Mouse (Mus musculus) activated CD4-positive, CD25-positive, alpha-beta regulatory T cell, adult 4 months (primary cell): ENCODE results near the gene Fdxacb1. TPM values are rescaled to one million over a fixed set of nuclear protein-coding genes. Genes with fewer than 3 reads are reported as not detected.

Experiments used
- ATAC-seq: one replicate; pipeline ENCODE4 v1.8.0; 2017
- polyA plus RNA-seq, 2 experiments: library from polyadenylated mRNA; unstranded; fragments of 100-300 nt; shearing (Covaris generic); gene quantifications; one replicate each; pipeline ENCODE4 v1.2.1; 2017

Fdxacb1 gene
- polyA plus RNA-seq = 1 to 10 TPM; 6.5 to 7.5 TPM

DNA sequence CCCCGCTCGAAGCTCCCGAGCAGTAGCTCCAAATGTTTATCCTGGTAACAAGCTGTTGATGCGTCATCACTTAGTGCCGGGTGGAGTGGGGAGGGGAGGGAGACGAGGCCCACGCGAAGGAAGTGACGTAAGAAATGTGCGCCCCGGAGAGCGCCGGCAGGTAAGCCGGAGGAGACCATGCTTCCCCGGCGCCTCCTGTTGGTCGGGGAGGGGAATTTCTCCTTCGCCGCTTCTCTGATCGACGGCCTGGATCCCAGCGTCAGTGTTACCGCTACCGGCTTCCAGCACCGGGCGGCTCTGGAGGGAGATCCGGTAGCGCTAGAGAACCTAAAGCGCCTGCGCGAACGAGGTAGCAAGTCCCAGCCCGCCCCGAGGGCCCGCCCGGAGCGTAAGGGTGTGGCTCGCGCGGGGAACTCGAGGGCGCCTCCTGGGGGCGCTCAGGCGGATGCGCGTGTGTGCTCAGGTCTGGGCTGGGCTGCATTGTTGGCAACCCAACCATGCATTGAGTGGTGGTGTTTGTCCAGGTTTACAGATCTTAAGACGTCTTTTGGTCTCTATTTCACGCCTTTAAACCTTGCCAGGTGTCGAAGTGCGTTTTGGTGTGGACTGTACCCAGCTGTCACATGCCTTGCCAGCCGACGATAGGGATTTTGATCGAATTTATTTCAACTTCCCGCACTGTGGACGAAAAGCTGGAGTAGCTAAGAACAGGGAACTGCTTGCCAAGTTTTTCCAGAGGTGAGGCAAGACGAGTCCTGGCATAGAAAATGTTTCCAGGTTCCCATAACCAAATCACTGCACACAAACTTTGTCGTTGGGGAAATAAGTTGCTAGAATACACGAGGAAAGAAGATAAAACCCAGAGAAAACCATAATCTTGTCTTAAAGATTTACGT, at the start of gene Fdxacb1:
TSS of gene Fdxacb1 (plus strand) at position 130 of the 896 bp plus-strand sequence.
- peak; percentile 94 for ATAC-seq

DNA sequence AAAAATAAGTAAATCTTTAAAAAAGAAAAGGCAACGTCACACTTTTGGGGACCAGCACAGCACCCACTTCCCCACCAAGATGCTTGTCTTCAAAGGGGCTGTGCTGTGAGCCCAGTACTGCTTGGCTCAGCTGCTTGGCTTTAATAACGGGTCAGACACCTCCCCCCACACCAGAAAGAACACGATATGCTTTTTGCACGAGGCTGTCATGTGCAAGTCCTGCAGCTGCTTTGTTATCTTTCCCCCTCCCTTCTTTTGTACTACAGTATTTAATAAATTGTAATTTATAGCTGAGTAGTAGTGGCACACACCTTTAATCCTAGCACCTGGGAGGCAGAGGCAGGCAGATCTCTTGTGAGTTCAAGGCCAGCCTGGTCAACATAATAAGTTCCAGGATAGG, 49.2 kb upstream of the Fdxacb1 start:
- no peak for ATAC-seq

DNA sequence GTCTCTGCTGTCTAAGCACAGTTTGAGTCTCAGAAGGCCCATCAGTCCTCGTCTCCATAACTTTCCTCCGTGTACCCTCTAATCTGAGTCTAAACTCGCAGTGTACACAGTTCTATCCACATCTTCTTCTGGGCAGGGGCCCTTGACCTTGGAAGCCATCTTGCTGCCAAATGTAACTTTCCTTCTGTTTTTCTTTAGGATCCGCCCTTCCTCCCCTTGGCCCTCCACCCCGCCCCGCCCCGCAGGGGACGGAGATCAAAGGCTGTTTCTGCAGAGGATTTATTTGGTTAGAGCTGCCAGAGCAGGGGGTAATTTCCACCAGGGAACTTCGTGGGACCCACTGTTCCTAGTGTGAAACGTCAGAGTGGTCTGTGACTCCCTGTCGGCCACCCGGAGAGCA, 47.0 kb upstream of the Fdxacb1 start:
- ATAC-seq = no peak

DNA sequence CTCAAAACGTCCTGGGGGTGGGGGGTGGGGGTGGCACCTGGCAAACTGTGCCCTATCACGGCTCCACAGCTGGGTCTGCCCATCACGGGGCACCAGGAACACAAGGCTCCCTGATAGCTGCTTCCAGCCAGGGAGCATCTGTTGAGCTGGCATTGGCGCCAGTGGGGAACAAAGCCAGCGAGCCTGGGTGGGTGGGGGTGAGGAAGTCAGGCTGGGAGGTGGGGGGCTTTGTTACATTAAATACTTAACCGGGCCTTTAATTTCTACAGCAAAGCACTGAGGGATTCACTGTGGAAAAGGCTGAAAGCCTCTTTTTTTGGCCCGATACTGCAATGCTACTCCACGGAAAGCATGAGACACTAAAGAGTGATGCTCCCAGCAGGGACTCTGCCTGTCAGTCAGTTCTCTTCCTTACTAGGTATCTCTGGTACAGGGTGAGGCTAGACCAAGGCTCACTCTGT, 45.6 kb upstream of the Fdxacb1 start:
- ATAC-seq = no peak

DNA sequence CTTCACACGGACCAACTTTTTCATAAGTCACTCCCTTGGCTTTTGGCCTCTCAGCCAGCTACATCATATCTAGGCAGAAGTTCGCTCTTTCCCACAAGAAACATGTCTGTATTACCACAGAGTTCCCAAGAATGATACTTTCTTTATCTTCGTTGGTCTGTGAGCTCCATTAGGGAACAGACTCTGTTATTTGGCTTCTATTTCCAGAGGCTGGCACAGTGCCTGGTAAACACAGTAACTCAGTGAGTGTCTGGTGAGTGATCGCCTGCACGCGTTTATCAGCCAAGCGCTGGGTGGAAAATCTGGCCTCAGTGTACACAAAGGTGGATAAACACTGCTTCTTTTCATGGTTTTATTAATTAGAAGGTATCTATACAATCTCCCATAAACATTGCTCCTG, 44.6 kb upstream of the Fdxacb1 start:
- ATAC-seq = no peak

DNA sequence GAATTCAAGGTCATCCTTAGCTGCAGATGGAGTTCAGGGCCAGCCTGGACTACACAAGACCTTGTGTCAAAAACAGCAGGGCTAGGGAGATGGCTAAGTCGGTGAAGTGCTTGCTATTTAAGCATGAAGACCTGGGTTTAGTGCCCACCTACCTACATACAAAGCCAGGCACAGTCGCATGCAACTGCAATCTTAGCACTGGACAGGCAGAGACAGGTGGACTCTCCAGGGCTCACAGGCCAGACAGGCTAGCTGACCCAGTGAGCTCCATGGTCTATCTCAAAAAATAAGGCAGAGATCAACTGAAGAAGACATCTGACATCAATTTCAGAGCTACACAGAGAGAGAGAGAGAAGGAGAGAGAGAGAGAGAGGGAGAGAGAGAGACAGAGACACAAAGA, 43.9 kb upstream of the Fdxacb1 start:
- no peak for ATAC-seq

DNA sequence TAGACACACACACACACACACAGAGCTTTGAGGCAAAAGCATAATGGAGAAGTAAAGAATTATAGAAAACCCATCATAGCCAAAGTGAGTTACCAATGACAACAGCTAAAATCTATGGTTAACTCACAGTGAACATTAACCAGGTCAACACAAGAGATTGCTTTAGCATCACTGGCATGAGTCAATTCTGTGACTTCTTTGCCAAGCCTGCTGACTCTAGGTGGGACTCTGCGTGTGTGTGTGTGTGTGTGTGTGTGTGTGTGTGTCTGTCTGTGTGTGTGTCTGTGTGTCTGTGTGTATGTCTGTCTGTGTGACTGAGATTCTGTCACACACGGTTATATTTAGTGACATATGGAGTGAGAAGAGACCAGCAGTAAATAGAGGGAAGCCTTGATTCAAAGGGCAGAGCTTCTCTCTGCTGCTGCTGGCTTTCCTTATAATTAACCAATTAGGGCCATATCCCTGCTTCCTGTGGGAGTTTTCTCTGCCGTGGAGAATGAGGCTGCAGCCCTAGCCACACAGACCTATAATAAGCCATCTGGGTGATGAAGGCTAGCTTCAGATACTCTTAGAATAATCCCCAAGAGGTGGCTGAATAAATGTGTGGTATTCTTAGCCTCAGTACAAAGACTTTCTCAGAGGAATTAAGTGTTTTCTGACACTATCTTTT, 43.2 kb upstream of the Fdxacb1 start:
- ATAC-seq = no peak

DNA sequence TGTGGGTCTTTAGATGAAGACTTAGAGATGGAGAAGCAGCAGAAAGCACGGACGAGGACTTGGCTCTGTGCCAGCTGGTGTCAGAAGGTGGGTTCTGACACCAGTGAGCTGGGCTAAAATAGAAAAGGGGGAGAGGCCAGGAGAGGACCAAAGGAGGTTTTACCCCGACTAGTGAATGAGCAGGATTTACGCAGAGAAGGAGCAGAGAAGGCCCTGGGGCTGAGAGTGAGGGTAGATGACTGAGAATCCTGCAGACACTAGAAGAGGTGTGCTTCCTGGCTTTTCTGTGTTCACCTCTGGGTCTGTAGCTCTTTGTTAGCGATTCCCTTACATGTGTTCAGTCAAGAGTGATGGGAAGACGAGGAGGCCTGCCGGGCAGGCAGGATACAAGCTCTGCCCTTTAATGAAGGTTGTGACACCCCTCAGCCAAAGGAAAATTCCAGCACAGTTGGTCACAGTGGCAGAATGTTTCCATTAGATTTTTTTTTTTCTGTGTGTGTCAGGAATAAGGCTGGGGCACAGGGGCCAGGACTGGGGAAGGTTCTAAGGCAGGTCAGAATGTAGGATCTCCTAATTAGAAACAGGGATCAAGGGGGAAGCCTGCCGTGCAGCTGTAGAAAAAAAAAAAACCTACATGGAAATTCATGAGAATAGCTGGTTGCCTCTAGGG, 42.0 kb upstream of the Fdxacb1 start:
- ATAC-seq = no peak

DNA sequence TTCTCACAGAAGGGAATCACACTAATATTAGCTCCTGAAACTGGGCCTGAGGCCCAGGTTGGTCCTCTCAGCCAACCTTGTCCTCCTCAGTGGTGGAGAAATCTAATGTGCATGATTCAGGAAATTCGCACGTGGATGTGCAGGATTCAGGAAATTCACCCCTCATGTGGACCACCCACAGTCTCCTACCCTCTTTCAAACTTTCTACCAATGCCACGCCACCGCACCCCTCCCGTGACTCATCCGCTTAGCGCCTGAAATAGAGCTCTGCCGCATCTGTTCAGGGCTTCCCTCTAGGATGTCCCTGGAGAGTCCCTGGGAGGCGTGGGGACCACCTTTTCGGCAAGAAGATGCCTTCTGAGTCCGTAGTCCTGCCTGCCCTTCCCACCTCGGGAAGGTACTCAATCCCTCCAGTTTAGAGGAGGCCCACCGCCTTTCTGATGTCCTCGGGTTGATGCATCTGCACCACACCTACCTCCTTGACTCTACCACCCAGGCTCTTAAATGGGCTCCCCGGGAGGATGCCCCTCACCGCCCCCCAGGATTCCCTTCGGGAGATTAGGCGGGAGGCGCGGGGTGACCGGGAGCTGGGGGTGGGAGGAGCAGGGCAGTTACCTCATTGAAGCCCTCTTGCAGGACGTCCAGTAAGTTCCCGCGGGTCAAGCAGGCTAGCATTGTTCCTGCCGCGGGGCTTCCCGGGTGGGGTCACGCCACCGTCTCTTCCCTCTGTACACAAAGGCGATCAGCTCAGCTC, 40.7 kb upstream of the Fdxacb1 start:
- ATAC-seq = no peak

DNA sequence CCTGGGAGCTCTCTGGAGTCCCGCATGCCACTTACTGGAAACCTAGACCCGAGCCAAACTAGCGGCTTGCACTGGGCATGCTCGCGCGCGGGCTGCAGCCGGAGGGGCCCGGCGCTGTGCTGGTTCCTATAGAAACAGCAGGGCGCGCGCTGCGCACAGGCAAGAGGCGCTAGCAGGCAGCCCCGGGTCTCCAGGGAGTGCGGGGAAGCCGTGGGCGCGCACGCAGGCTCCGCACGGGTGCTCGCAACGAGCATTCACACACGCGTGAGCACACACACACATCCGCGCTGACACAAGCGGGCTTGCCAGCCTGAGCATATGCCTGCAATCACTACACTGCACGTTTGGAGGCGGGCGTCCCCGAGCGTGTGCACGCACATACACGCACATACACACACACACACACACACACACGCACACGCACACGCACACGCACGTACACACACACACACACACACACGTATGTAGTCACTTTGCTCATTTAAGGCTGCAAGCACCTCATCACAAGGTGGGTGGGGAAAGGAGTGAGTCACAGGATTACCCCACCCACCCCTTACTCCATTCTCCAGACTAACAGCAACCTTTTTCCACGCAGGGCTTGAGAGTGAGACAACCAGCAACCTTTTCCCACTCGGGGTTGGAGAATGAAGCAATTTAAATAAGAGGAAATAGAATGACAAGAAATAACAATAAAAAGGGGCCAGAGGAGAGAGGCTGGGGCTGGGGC, 39.9 kb upstream of the Fdxacb1 start:
- peak; percentile 43 for ATAC-seq

DNA sequence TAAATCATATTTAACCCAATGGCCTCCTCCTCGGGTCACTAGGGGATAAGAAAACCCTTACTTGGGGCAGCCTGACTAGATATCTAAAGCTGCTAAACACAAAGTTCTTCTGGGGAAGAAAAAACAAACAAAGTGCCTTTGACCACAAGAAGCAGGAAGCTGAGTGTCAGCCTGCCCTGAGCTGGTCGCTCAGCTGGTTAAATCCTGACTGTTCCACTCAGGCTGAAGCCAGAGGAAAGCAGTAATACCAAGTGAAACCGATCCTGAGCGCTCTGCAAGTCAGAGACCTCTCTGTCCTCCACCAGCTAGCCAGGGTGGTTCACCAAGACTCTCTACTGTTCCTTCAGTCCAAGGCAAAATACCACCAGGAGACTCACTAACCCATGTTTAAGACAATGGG, 38.4 kb upstream of the Fdxacb1 start:
- no peak for ATAC-seq

DNA sequence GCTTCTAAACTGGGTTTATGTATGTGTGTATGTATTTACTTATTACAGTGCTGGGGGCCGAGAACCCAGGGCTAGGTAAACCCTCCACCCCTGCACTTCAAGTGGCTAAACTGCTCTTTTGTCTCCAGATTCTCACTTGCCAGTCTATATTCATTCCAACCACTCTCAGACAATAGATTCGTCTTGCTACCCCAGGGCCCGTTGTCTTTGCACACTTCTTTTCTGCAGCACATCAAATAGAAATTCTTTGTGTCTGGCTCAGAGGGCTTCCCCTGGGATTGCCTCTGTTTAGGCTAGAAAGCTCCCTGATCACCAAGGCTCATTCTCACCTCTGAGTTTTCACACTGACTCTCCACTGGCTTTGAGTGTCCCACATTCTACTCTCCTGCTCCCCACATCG, 35.5 kb upstream of the Fdxacb1 start:
- no peak for ATAC-seq

DNA sequence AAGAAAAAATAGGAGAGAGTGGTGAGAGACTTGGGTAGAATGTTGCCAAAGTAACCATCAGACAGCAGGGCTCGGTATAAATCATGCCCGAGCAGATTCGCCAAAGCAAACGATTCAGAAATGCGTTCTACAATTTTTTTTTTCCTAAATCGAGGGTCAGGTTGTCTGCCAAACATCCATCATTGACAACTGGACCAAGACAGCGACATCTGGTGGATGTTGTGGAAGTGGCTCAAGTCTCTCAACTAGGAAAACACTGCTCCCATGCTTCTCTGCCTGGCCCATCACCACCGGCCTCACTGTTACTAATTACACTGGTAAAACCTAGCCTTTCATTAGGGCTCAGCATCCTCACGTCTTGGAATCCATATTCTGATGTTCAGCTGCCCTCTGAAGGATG, 33.0 kb upstream of the Fdxacb1 start:
- ATAC-seq = no peak

DNA sequence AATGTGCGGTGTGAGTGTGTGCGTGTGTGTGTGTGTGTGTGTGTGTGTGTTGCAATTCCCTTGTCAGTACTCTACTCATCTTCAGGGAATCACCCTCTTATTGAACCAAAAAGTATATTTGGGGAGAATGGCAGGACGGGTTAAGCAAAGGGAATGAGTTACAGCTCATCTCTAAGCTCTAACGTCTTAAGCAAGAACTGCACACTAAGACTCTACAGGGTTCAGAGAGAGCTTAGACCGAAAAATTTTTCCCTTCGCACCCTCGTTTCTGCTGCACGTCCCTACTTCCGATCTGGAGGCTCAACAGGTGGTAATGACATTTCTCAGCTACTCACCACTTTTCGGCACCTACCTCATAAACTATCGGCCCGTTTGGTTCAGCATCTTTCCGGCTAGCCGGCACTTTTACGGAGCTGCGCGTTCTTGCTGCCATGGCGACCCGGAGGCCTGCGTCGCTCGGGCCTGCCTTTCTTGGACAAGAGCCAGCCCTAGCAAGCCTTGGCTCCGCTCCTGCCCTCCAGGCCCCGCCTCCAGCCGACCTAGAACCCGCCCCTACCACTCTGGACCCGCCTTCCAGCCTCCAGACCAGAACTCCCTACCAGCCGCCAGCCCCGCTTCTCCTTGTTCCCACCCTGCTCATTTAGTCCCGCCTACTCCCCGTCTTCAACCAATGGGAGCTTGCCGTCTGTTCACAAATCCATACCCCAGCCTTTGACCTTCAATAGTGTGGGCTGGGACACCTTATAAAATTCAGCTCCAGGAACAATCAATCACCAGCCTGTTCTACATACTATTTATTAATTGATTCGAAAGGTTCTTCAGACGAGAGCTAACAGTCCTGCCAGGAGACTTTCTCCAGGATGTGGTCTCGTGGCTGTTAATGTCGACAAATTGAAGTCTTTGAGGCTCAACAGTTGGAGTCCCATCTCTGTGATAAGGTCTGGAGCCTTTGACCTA, 28.8 kb upstream of the Fdxacb1 start, which contains the start of gene Dixdc1:
TSS of gene Dixdc1 (minus strand) at position 604 of the 957 bp plus-strand sequence.
- ATAC-seq = peak; percentile 89

DNA sequence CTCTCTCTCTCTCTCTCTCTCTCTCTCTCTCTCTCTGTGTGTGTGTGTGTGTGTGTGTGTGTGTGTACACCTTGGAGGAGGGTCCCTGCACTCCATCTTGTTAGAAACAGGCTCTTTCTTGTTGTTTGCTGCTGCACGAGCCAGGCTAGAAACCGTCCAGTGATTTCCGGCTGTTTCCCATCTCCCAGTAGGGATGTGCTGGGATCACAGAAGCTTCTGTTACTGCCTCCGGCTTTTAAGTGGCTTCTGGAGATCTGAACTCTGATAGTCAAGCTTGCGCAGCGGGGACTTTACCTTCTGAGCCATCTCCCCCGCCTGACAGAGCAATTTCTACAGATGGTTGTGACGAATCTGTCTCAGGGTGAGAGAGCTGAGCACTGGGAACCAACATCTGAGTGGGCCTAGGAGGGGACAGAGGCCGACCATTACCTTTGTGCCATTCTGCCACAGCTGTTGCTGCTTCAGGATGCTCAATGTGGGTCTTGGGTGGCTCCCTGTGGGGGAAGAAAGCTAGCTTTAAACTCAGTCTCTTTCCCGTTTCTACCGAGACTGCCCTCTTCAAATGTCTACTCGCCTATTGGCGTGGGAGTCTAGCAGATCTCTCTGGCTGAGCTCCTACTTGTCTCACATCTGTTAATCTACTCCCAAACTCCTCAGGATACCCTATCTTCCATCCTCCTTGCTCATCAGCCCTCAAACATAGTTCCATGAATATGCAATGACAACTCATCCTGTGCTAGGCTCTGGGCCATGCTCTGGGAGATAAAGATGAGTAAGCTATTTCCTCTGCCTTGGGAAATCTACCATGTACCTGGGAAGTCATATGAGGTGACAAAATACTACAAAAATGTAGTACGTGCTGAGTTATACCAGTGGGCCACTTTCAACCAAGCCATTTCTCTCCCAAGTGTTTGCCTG, 26.9 kb upstream of the Fdxacb1 start:
- no peak for ATAC-seq

DNA sequence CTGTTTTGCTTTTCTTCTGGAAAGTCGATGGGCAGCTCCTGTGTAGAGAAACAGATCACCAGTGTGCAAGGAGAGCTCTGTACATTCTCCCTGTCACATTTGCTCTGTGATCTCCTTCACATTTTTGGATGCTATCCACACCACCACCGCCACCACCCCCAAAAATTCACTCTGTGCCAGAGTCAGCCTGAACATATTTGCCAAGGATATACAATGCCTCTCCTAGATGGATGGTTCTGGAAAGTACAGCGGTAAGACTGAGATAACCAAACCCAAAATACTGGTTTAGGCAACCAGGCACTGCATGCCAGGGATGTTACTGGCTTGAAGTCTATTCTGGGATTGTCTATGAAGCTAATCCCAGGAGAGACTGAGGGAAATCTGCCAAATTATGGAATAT, 25.8 kb upstream of the Fdxacb1 start:
- ATAC-seq = no peak

DNA sequence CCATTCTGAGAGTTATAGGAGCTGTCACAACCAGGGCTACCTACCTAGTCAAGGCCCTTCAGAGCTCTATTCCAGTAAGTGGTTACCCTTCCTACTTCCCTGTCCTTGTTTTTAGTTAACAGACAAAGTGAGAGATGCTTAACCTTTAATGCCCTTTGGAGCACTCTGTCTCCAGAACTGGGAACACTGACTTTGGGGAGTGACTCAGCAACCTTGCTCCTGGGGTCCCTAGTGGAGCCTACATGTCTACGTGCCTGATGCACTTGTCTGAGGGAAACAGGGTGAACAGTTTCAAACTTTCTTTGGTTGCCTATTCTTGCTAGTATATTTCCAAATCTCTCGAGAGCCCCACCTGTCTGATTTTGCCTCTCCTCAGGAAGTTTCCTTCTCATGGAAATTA, 25.3 kb upstream of the Fdxacb1 start:
- ATAC-seq = no peak

DNA sequence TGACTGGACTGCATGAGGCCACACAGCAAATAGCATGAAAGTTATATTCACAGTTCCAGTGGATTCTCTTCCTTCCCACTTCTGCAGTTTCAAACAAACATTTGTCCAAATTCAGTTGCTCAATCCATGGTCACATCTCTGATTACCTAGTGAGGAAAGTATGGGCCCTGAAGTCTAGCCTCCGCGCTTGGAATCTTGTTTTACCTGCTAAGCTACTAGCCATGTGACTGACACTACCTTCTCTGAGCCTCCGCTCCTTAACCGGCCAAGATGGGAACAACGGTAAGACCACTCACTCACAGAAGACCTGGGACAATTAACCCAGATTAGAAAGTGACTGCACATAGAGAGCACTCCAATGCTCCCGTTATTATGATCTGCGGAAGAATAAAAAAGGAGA, 22.2 kb upstream of the Fdxacb1 start:
- no peak for ATAC-seq

DNA sequence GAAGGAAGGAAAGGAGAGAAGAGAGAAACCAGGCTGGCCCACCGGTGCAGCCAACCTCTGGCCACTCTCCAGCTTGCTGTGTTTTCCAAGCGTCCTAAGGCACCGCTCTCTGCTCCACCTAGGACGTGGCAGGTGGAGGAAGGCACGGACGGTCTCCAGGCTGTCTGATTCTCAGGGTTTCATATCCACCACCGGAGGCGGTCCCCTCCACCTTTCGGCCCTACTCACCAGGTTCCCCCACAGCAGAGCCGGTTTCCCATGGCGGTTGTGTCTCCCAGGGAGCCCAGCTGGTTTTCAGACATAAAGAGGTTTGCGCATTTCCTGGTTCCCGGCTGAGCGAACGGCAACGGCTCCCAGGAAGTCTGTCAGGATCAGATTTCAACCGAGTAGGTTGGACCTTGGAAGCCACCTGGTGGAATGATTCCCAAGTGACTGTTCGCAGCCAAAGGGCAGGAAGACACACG, 21.8 kb upstream of the Fdxacb1 start, which contains the start of gene 2310030G06Rik:
TSS of gene 2310030G06Rik (minus strand) at position 323 of the 464 bp plus-strand sequence.
- no peak for ATAC-seq
